ENCODE assay signal across 9 mouse cellular contexts in the genomic region with DNA sequence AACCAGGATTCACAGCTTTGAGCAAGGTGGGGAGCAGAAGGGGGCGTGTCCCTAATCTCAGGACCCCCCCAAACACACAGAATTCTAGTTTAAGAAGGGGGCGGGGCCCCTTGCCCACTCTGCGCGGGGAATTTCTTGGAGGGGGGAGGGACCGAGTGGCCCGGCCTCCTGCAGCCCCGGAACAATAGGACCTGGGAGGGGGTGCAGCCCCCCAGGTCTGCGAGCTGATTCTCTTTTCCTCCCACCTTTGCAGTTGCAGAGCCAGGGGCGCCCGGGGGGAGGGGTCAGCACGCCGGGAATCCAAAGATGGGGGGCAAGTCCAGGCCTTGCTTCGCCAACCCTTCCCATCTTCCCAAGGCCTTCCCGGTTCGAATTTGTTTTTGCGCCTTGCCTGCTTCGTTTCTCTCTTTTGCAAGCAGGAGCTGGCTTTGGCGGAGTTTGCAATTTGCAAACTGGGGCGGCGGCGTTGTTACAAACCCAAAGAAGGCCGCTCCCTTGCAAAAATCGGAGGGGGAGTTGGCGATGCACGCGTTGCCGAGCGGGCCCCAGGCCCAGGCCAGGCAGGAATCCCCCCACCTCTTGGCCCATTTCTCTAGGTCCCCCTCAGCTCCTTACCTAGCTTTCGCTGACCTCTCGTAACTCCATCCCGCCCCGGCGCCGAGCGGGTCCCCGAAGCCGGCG. TPM values are rescaled to one million over a fixed set of nuclear protein-coding genes. Genes with fewer than 3 reads are reported as not detected.
DNase-seq lines count a peak whose midpoint lies in the region; ATAC-seq lines count a peak whose summit lies in the region.
"Had no signal": no experiment of that assay in that cellular context is flagged by ENCODE, and none has a peak within 500 bp of the region (broad histone marks: within the 10 kb centered on the region; RNA-seq: fewer than 3 reads in every experiment).

No protein-coding gene starts in this region.

- under 1% methylated on average over 29 of the region's 38 CpGs for WGBS in embryonic facial prominence, embryonic 14.5 days
- under 1% methylated on average over 37 of the region's 38 CpGs for WGBS in hindbrain, embryonic 13.5 days
- WGBS in macrophage (ENCODE audit: missing documents) = 2% methylated on average over 28 of the region's 38 CpGs

- peak; percentile 61 for DNase-seq in adrenal gland, postnatal 10 days
- DNase-seq in adrenal gland, adult 8-10 months = no peak
- DNase-seq in NIH3T3 (ENCODE audit: low read depth) = peak; percentile 62
- DNase-seq in embryonic facial prominence, embryonic 14.5 days (ENCODE audit: low spot score) = peak; percentile 39
- DNase-seq in left cerebral cortex, postnatal 14 days (ENCODE audit: low spot score in 2 of 2) = peak; percentile 42 to 50
- DNase-seq in spleen, postnatal 36 days (ENCODE audit: low spot score in 2 of 2) = peak; percentile 37 to 46

- H3K36me3 ChIP-seq in embryonic facial prominence, embryonic 14.5 days (ENCODE audit: control insufficient read depth, insufficient read depth, low read length) = peaks cover 34% of the 10 kb centered on the region
- peaks cover 30% of the 10 kb centered on the region for H3K36me3 ChIP-seq in hindbrain, embryonic 13.5 days
- peaks cover 7% of the 10 kb centered on the region; the same call in 1 of the 2 replicates for H3K36me3 ChIP-seq in macrophage (ENCODE audit: inconsistent target)

- no peaks in the 10 kb centered on the region for H3K9me3 ChIP-seq in embryonic facial prominence, embryonic 14.5 days (ENCODE audit: control insufficient read depth, low read length)
- no peaks in the 10 kb centered on the region for H3K9me3 ChIP-seq in hindbrain, embryonic 13.5 days

- H3K9ac ChIP-seq in embryonic facial prominence, embryonic 14.5 days (ENCODE audit: low read depth, low read length) = peak overlapping the region; percentile 91
- peak overlapping the region; percentile 98 for H3K9ac ChIP-seq in hindbrain, embryonic 13.5 days

- H3K79me2 ChIP-seq in macrophage (ENCODE audit: inconsistent target) = peaks cover 53% of the 10 kb centered on the region

- peak overlapping the region; percentile 99 for H3K27ac ChIP-seq in embryonic facial prominence, embryonic 14.5 days (replicated peaks; ENCODE audit: low read depth, low read length)
- peak overlapping the region; percentile 100 for H3K27ac ChIP-seq in hindbrain, embryonic 13.5 days
- peak overlapping the region; percentile 78 for H3K27ac ChIP-seq in macrophage

- H3K4me1 ChIP-seq in embryonic facial prominence, embryonic 14.5 days (ENCODE audit: control insufficient read depth, insufficient read depth, low read length) = no peaks in the 10 kb centered on the region
- peaks cover 36% of the 10 kb centered on the region for H3K4me1 ChIP-seq in hindbrain, embryonic 13.5 days (replicated peaks)

- intact Hi-C loops in left cerebral cortex, postnatal 14 days (cut with DNase I) = loop anchor here (5.0 kb wide), 1 partner anchor 35 kb away; a partner anchor contains a TSS

- no peak for ATAC-seq in embryonic facial prominence, embryonic 14.5 days (ENCODE audit: low read depth)
- no peak for ATAC-seq in hindbrain, embryonic 13.5 days (ENCODE audit: low FRiP score)

- H3K4me3 ChIP-seq in embryonic facial prominence, embryonic 14.5 days (ENCODE audit: low read depth, low read length) = peak overlapping the region; percentile 92
- peak overlapping the region; percentile 95 for H3K4me3 ChIP-seq in hindbrain, embryonic 13.5 days
- peak overlapping the region; percentile 88 for H3K4me3 ChIP-seq in macrophage (ENCODE audit: inconsistent target)

- H3K4me2 ChIP-seq in embryonic facial prominence, embryonic 14.5 days (ENCODE audit: low read depth, low read length) = peak overlapping the region; percentile 80
- H3K4me2 ChIP-seq in hindbrain, embryonic 13.5 days = peak overlapping the region; percentile 99

- H3K27me3 ChIP-seq in embryonic facial prominence, embryonic 14.5 days (replicated peaks; ENCODE audit: control insufficient read depth, insufficient read depth, low read length) = no peaks in the 10 kb centered on the region
- H3K27me3 ChIP-seq in hindbrain, embryonic 13.5 days = no peaks in the 10 kb centered on the region
- H3K27me3 ChIP-seq: Patski had no signal

RNA-seq across cellular contexts. Expression of a gene that starts 0.4 kb away (rescaled TPM):
- total RNA-seq in adrenal gland, postnatal 10 days (2021) = 10 to 100 TPM; 36.9 to 51.9 TPM
- 10 to 100 TPM; 64.6 to 86.8 (median 70.0) TPM for total RNA-seq in adrenal gland, adult 8-10 months (2022)
- polyA plus RNA-seq in embryonic facial prominence, embryonic 14.5 days (2014; fragmentation: Nextera tagmentation; extraction: Ambion mirVana) = 12.8 and 13.7 TPM in 2 replicates
- 13.8 and 14.5 TPM in 2 replicates for polyA plus RNA-seq in hindbrain, embryonic 13.5 days (2015; fragmentation: Nextera tagmentation; extraction: Ambion mirVana)
- 10 to 100 TPM; 61.4 to 65.7 TPM for total RNA-seq in left cerebral cortex, postnatal 14 days (2021)
- 10 to 100 TPM in 19 of 26 experiments, 1 to 10 TPM in 7; 1.9 to 50.5 (median 23.9) TPM for total RNA-seq in macrophage (2018; cell fraction: chromatin; rRNA removed)
- 10 to 100 TPM in 25 of 26 experiments, 1 to 10 TPM in 1; 6.0 to 41.7 (median 31.2) TPM for total RNA-seq in macrophage (2018; cell fraction: cytosol; rRNA removed)
- total RNA-seq in macrophage (2018; cell fraction: nucleus; rRNA removed) = 10 to 100 TPM in 23 of 26 experiments, 1 to 10 TPM in 3; 7.2 to 48.0 (median 28.5) TPM
- 15.5 to 17.7 TPM (median 17.1 TPM) in 3 replicates for polyA plus RNA-seq in macrophage (2018)

RNA-seq across cellular contexts. Expression of a gene that starts 9.9 kb away (rescaled TPM):
- 10 to 100 TPM; 39.7 to 45.9 TPM for total RNA-seq in adrenal gland, postnatal 10 days (2021)
- 10 to 100 TPM; 57.5 to 81.7 (median 66.6) TPM for total RNA-seq in adrenal gland, adult 8-10 months (2022)
- 59.1 and 63.3 TPM in 2 replicates for polyA plus RNA-seq in embryonic facial prominence, embryonic 14.5 days (2014; fragmentation: Nextera tagmentation; extraction: Ambion mirVana)
- polyA plus RNA-seq in hindbrain, embryonic 13.5 days (2015; fragmentation: Nextera tagmentation; extraction: Ambion mirVana) = 58.0 and 58.5 TPM in 2 replicates
- 10 to 100 TPM; 52.4 to 54.1 TPM for total RNA-seq in left cerebral cortex, postnatal 14 days (2021)
- 10 to 100 TPM in 24 of 26 experiments, 1 to 10 TPM in 2; 8.2 to 90.2 (median 41.6) TPM for total RNA-seq in macrophage (2018; cell fraction: chromatin; rRNA removed)
- 10 to 100 TPM; 28.7 to 66.0 (median 56.2) TPM for total RNA-seq in macrophage (2018; cell fraction: cytosol; rRNA removed)
- total RNA-seq in macrophage (2018; cell fraction: nucleus; rRNA removed) = 10 to 100 TPM in 25 of 26 experiments, 1 to 10 TPM in 1; 9.9 to 57.6 (median 28.2) TPM
- 40.1 to 50.7 TPM (median 45.7 TPM) in 3 replicates for polyA plus RNA-seq in macrophage (2018)

RNA-seq across cellular contexts. Expression of a gene that starts 10.2 kb away (rescaled TPM):
- total RNA-seq in adrenal gland, postnatal 10 days (2021) = 10 to 100 TPM; 18.5 to 20.0 TPM
- total RNA-seq in adrenal gland, adult 8-10 months (2022) = 10 to 100 TPM; 16.4 to 20.5 (median 17.1) TPM
- 20.9 and 22.2 TPM in 2 replicates for polyA plus RNA-seq in embryonic facial prominence, embryonic 14.5 days (2014; fragmentation: Nextera tagmentation; extraction: Ambion mirVana)
- 14.8 and 17.1 TPM in 2 replicates for polyA plus RNA-seq in hindbrain, embryonic 13.5 days (2015; fragmentation: Nextera tagmentation; extraction: Ambion mirVana)
- total RNA-seq in left cerebral cortex, postnatal 14 days (2021) = 1 to 10 TPM; 6.6 to 7.1 TPM
- total RNA-seq in macrophage (2018; cell fraction: chromatin; rRNA removed) = 10 to 100 TPM; 14.8 to 59.6 (median 39.2) TPM
- 10 to 100 TPM; 22.0 to 50.5 (median 33.5) TPM for total RNA-seq in macrophage (2018; cell fraction: cytosol; rRNA removed)
- 10 to 100 TPM; 16.0 to 74.9 (median 54.3) TPM for total RNA-seq in macrophage (2018; cell fraction: nucleus; rRNA removed)
- polyA plus RNA-seq in macrophage (2018) = 19.0 to 31.7 TPM (median 28.6 TPM) in 3 replicates

RNA-seq across cellular contexts. Expression of a gene that starts 34.6 kb away (rescaled TPM):
- 10 to 100 TPM; 57.6 to 60.2 TPM for total RNA-seq in adrenal gland, postnatal 10 days (2021)
- total RNA-seq in adrenal gland, adult 8-10 months (2022) = 100 to 1,000 TPM in 3 of 4 experiments, 10 to 100 TPM in 1; 89.6 to 138 (median 129) TPM
- polyA plus RNA-seq in embryonic facial prominence, embryonic 14.5 days (2014; fragmentation: Nextera tagmentation; extraction: Ambion mirVana) = 50.5 and 52.3 TPM in 2 replicates
- 11.5 and 15.4 TPM in 2 replicates for polyA plus RNA-seq in hindbrain, embryonic 13.5 days (2015; fragmentation: Nextera tagmentation; extraction: Ambion mirVana)
- 10 to 100 TPM; 11.4 to 13.0 TPM for total RNA-seq in left cerebral cortex, postnatal 14 days (2021)
- 10 to 100 TPM in 3 of 26 experiments, 1 to 10 TPM in 23; 1.9 to 15.2 (median 5.3) TPM for total RNA-seq in macrophage (2018; cell fraction: chromatin; rRNA removed)
- total RNA-seq in macrophage (2018; cell fraction: cytosol; rRNA removed) = 10 to 100 TPM; 32.0 to 64.9 (median 52.1) TPM
- total RNA-seq in macrophage (2018; cell fraction: nucleus; rRNA removed) = 10 to 100 TPM in 24 of 26 experiments, 1 to 10 TPM in 2; 7.1 to 46.1 (median 22.2) TPM
- polyA plus RNA-seq in macrophage (2018) = 23.5 to 51.8 TPM (median 29.9 TPM) in 3 replicates

RNA-seq across cellular contexts. Expression of a gene that starts 36.2 kb away (rescaled TPM):
- total RNA-seq in adrenal gland, postnatal 10 days (2021) = 10 to 100 TPM; 69.6 to 81.1 TPM
- total RNA-seq in adrenal gland, adult 8-10 months (2022) = 100 to 1,000 TPM in 2 of 4 experiments, 10 to 100 TPM in 2; 88.5 to 120 (median 101) TPM
- polyA plus RNA-seq in embryonic facial prominence, embryonic 14.5 days (2014; fragmentation: Nextera tagmentation; extraction: Ambion mirVana) = 43.7 and 47.5 TPM in 2 replicates
- polyA plus RNA-seq in hindbrain, embryonic 13.5 days (2015; fragmentation: Nextera tagmentation; extraction: Ambion mirVana) = 42.4 and 45.2 TPM in 2 replicates
- 100 to 1,000 TPM; 153 to 162 TPM for total RNA-seq in left cerebral cortex, postnatal 14 days (2021)
- total RNA-seq in macrophage (2018; cell fraction: chromatin; rRNA removed) = 100 to 1,000 TPM in 17 of 26 experiments, 10 to 100 TPM in 9; 58.1 to 193 (median 118) TPM
- total RNA-seq in macrophage (2018; cell fraction: cytosol; rRNA removed) = 10 to 100 TPM; 33.8 to 57.6 (median 44.3) TPM
- 100 to 1,000 TPM in 3 of 26 experiments, 10 to 100 TPM in 23; 54.8 to 113 (median 75.3) TPM for total RNA-seq in macrophage (2018; cell fraction: nucleus; rRNA removed)
- 32.6 to 36.9 TPM (median 32.9 TPM) in 3 replicates for polyA plus RNA-seq in macrophage (2018)
